Mouse (Mus musculus) liver, embryonic 14.5 days (tissue): ENCODE results near the gene Kank1. TPM values are rescaled to one million over a fixed set of nuclear protein-coding genes. Genes with fewer than 3 reads are reported as not detected.

Experiments used
- ATAC-seq: fragments of 200-750 bp; cut with Nextera tagmentation; 2 replicates; pipeline ENCODE4 v1.8.0; 2017; ENCODE audit warnings: moderate number of reproducible peaks, mild to moderate bottlenecking, moderate library complexity; ENCODE audit not compliant: insufficient read depth
- DNase-seq, 3 experiments: peaks; one replicate each; pipeline ENCODE4 v3.0.0-alpha.2; 2012 to 2013; ENCODE audit warnings: low read depth in 3 of 3, low spot score in 3 of 3
- H3K27ac ChIP-seq: fragments of 300-500 bp; sonication (generic); 2 replicates; pipeline ENCODE4 v1.5.1; 2014; ENCODE audit warnings: moderate library complexity, mild to moderate bottlenecking, control low read depth, inconsistent platforms
- H3K27me3 ChIP-seq: fragments of 300-500 bp; sonication (generic); 2 replicates; pipeline ENCODE4 v1.6.1; 2014; ENCODE audit warnings: mild to moderate bottlenecking, low read length, moderate library complexity; ENCODE audit not compliant: control insufficient read depth, insufficient read depth
- H3K36me3 ChIP-seq: fragments of 300-500 bp; sonication (generic); replicated peaks from 2 replicates; pipeline ENCODE4 v1.6.1; 2014; ENCODE audit warnings: low read depth; ENCODE audit not compliant: control insufficient read depth, insufficient read depth
- H3K4me1 ChIP-seq, 2 experiments: fragments of 200-500 bp in 1 of 2; fragments of 300-500 bp in 1 of 2; sonication (generic) in 1 of 2; replicated peaks; 2 replicates each; pipeline ENCODE4 v1.6.1; 2012 to 2014; ENCODE audit warnings: antibody characterized with exemption in 1 of 2, inconsistent platforms in 1 of 2, low read length in 1 of 2; ENCODE audit not compliant: control insufficient read depth in 2 of 2, insufficient read depth in 2 of 2
- H3K4me2 ChIP-seq: fragments of 300-500 bp; sonication (generic); 2 replicates; pipeline ENCODE4 v1.6.1; 2014; ENCODE audit warnings: low read depth, mild to moderate bottlenecking, control low read depth, moderate library complexity
- H3K4me3 ChIP-seq, 2 experiments: fragments of 200-500 bp in 1 of 2; fragments of 300-500 bp in 1 of 2; sonication (generic) in 1 of 2; 2 replicates each; pipeline ENCODE4 v1.5.1; 2012 to 2014; ENCODE audit warnings: low read depth in 2 of 2, low read length in 2 of 2, mild to moderate bottlenecking in 2 of 2, control low read depth in 1 of 2, inconsistent platforms in 1 of 2, moderate library complexity in 1 of 2; ENCODE audit not compliant: insufficient read depth in 1 of 2
- H3K9ac ChIP-seq: fragments of 300-500 bp; sonication (generic); replicated peaks from 2 replicates; pipeline ENCODE4 v1.6.1; 2014; ENCODE audit warnings: mild to moderate bottlenecking, control low read depth, moderate library complexity
- H3K9me3 ChIP-seq: fragments of 300-500 bp; sonication (generic); 2 replicates; pipeline ENCODE4 v1.6.1; 2016; ENCODE audit warnings: low read length, mixed read lengths; ENCODE audit not compliant: control insufficient read depth
- CTCF ChIP-seq: IDR thresholded peaks from 2 replicates; pipeline ENCODE4 v1.5.1; 2016; ENCODE audit warnings: antibody characterized with exemption, low read depth, control low read depth
- EP300 ChIP-seq: IDR thresholded peaks from 2 replicates; pipeline ENCODE4 v1.6.1; 2016; ENCODE audit warnings: antibody characterized with exemption, low read depth
- WGBS: fragments of 180-500 bp; shearing (Covaris S2); extraction: QIAGEN DNeasy Blood & Tissue Kit; methylation state at CpG from one replicate; pipeline ENCODE4 v1.1.7; 2014; ENCODE audit not compliant: insufficient replicate concordance; 5-methylcytosine and 5-hydroxymethylcytosine counted together
- polyA plus RNA-seq, 2 experiments: library from polyadenylated mRNA; depleted of rRNA in 1 of 2; stranded (reverse) in 1 of 2; unstranded in 1 of 2; fragments of >200 nt; fragmentation: Nextera tagmentation in 1 of 2; extraction: Ambion mirVana in 1 of 2; gene quantifications; 2 replicates each; pipeline versions ENCODE4 v1.2.1 to v1.2.3; 2012 to 2014

Kank1 gene
- polyA plus RNA-seq, 2 experiments = 3.2 to 3.5 TPM

GRCm38 (mm10) chr19:25340630-25341620 lies 104.2 kb downstream of the Kank1 start:
- ATAC-seq (no peak), DNase-seq (peak in 1 of 3 experiments; percentile 14)
- 25% methylated on average over 11 of the region's 11 CpGs for WGBS
- no peaks in the 10 kb centered on the region for H3K9me3 ChIP-seq
- H3K4me3 ChIP-seq = no peak overlapping the region
- H3K9ac ChIP-seq = no peak overlapping the region
- no peaks in the 10 kb centered on the region for H3K36me3 ChIP-seq
- H3K4me2 ChIP-seq = no peak overlapping the region
- peak; percentile 44 for TF ChIP-seq CTCF
- no peak for TF ChIP-seq EP300
- no peak overlapping the region for H3K27ac ChIP-seq
- H3K4me1 ChIP-seq = peaks cover 4 to 40% of the 10 kb centered on the region in 2 experiments; a peak in 2 of 4 replicates
- no peaks in the 10 kb centered on the region for H3K27me3 ChIP-seq

GRCm38 (mm10) chr19:25342026-25342425 lies 105.3 kb downstream of the Kank1 start:
- DNase-seq = no peak
- 71% methylated on average over 5 of the region's 5 CpGs for WGBS
- peaks cover 4 to 37% of the 10 kb centered on the region in 2 experiments; a peak in 2 of 4 replicates for H3K4me1 ChIP-seq
- H3K27ac ChIP-seq = no peak overlapping the region
- H3K27me3 ChIP-seq = no peaks in the 10 kb centered on the region
- ATAC-seq = no peak
- H3K4me2 ChIP-seq = no peak overlapping the region
- no peak for TF ChIP-seq EP300
- no peak for TF ChIP-seq CTCF
- no peaks in the 10 kb centered on the region for H3K9me3 ChIP-seq
- H3K9ac ChIP-seq = no peak overlapping the region
- no peak overlapping the region for H3K4me3 ChIP-seq
- no peaks in the 10 kb centered on the region for H3K36me3 ChIP-seq

GRCm38 (mm10) chr19:25343657-25344322 lies 107.0 kb downstream of the Kank1 start:
- no peaks in the 10 kb centered on the region for H3K36me3 ChIP-seq
- TF ChIP-seq CTCF (no peak), EP300 (peak; percentile 62)
- 0 out of 2 replicates have a peak overlapping the region, but pooled peaks have one; percentile 7 for H3K4me2 ChIP-seq
- DNase-seq (no peak), ATAC-seq (peak; percentile 80; the same call in 1 of the 2 replicates)
- no peaks in the 10 kb centered on the region for H3K27me3 ChIP-seq
- H3K4me3 ChIP-seq = no peak overlapping the region
- no peak overlapping the region for H3K9ac ChIP-seq
- WGBS = 47% methylated on average over 16 of the region's 16 CpGs
- peaks cover 4 to 42% of the 10 kb centered on the region in 2 experiments; a peak in 2 of 4 replicates for H3K4me1 ChIP-seq
- H3K27ac ChIP-seq = no peak overlapping the region
- no peaks in the 10 kb centered on the region for H3K9me3 ChIP-seq

- TF ChIP-seq CTCF (no peak), EP300 (no peak)
- WGBS = 59% methylated on average over 6 of the region's 6 CpGs
- Histone ChIP-seq H3K36me3 (no peaks in the 10 kb centered on the region), H3K4me2 (no peak overlapping the region), H3K9ac (no peak overlapping the region), H3K27ac (no peak overlapping the region), H3K9me3 (no peaks in the 10 kb centered on the region), H3K27me3 (no peaks in the 10 kb centered on the region), H3K4me1 (peaks cover 4 to 42% of the 10 kb centered on the region in 2 experiments; a peak in 2 of 4 replicates), H3K4me3 (no peak overlapping the region)
- no peak for DNase-seq
- ATAC-seq = no peak
Observed at GRCm38 (mm10) chr19:25344371-25344770, 107.6 kb downstream of the Kank1 start.

- no peak overlapping the region for H3K4me2 ChIP-seq
- H3K4me3 ChIP-seq = no peak overlapping the region
- DNase-seq (no peak), ATAC-seq (no peak)
- H3K9ac ChIP-seq = no peak overlapping the region
- H3K36me3 ChIP-seq = no peaks in the 10 kb centered on the region
- H3K4me1 ChIP-seq = peaks cover 2 to 35% of the 10 kb centered on the region in 2 experiments; a peak in 2 of 4 replicates
- no peaks in the 10 kb centered on the region for H3K27me3 ChIP-seq
- H3K27ac ChIP-seq = no peak overlapping the region
- TF ChIP-seq CTCF (no peak), EP300 (no peak)
- no peaks in the 10 kb centered on the region for H3K9me3 ChIP-seq
- WGBS = 59% methylated on average over 5 of the region's 5 CpGs
Observed at GRCm38 (mm10) chr19:25345972-25346371, 109.2 kb downstream of the Kank1 start.
